Mouse (Mus musculus) ovary, postnatal 14 days (tissue): ENCODE results near the gene Zdhhc18.

Experiments
- DNase-seq: peaks from one replicate; pipeline ENCODE4 v3.0.0; 2022; ENCODE audit warnings: low spot score

Gene Zdhhc18

DNA sequence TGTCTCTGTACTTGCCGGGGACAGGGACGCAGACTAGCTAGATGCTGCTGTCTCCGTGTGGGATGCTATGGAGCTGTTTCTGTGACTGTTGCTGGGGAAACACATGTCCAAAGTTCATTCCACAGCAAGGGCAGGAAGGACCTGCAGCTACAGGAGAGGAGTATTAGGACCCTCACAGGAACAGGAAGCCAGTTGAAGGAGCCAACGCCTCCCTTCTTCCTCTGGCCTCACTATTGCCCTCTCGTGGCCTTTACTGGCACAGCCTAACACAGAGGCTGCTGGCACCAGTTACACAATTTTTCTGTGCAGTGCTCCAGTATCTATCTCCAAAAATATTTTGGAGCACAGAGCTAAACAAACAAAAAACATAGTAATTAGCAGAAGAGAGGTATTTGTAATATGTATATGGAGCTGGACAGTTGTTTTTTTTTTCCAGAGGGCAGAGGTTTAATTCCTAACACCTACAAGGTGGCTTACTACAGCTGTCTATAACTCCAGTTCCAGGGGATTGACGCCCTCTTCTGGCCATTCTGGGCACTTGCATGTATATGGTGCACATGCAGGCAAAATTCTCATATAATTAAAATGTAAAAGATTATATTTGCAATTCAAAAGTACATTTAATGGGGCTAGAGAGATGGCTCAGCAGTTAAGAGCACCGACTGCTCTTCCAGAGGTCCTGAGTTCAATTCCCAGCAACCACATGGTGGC lies at the start of gene Zdhhc18:
Gene Zdhhc18 (minus strand): TSS at position 166 of the 711 bp plus-strand sequence.
- peak; percentile 73 for DNase-seq

DNA sequence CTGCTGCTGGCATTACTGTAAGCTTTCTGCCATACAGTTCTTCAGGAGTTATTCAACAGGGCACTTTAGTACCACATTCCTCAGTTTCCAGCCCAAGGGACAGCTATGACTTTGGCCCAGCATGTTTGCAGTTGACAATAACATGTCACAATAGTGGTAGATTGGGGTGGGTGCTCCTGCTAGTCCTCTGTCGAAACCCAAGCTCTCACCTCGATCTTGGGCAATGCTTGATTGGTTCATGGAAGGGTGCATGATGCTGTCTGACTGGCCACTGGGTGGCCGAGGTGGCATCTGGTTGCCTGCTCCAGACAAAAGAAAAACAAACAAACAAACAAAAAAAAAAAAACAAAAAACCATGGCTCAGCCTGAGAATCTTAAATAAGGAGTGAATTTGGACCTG lies 45.4 kb upstream of the Zdhhc18 start:
- DNase-seq = no peak

DNA sequence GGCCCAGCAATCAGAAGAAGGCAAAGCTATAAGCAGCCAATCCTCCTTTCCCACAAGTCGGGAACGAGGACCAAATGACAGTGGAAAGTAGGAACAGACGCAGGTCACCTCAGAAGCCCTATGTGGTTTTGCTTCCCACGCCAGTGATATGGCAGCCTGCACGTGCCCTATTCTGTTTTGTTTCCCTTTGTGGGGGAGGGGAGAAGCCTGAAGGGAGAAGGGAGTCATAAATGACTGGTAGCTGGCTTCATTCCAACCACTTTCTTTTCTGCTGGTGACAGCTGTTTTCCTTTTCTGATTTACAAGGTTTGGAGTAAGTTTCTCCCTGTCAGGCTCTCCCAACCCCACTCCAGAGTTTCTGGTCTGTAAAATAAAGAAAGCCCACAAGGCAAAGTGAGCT lies 40.3 kb upstream of the Zdhhc18 start:
- no peak for DNase-seq

DNA sequence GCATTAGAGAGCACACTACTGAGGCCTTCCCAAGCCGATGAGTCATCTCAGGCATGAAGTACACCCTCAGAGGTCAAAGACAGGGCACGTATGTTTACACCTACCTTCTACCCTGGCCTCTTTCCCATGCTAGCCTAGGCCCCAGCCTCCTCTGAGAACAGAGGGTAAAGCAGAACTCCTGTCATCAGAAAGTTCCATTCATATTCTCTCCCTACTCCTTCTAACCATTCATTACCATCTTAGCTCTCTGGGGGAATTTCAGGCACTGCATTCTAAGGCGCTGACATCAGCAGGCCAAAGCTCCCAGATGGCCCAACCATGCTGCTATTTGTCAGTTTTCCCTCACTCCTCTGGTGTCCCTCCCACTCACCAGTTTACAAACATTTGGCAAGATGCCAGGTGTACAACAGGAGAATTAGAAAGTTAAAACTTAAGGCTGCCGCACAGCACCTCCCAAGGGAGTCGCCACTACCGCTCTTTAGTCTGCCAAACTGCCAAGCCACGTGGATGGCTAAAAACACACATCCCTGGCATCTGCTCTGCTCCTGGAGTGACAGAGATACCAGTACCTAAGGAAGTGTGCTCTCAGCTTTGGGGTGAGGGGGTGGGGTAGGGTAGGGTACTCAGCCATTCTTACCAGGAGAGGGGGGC lies 38.6 kb upstream of the Zdhhc18 start:
- DNase-seq = no peak

DNA sequence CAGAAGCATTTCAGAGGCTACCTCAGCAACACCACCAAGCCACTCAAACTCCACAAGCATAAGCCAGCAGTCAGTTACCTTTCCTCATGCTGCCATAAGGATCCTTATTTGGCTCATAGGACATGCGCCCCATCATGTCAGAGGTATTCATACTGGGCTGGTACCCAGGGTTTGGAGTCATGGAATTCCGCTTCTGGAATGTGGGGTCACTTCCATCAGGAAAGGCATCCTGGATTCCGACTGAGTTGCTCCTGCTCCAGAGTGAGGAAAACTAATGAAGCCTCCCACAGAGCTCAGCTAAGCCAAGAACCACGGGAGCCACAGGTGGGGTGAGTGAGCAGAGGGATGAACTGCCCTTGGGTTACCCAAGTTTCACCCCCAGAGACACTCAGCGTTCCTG lies 37.2 kb upstream of the Zdhhc18 start:
- no peak for DNase-seq

DNA sequence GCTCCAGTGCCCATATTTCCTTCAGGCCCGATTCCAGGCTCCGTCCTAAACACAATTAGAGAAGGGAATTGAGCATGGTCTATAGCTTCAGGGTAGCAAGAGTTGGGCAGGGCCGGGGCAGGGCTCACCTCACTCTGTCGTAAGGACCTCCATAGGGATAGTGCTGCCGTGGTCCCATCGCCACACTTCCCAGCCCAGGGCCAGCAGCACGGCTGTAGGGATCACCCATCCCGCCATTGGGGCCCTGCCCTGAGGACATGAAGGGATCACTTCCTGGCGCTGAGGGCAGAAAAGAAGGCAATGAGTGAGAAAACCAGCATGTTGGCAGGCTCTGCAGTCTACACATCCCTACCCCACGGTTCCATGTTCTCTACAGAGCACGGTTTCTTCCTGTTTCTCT lies 36.6 kb upstream of the Zdhhc18 start:
- DNase-seq = no peak

DNA sequence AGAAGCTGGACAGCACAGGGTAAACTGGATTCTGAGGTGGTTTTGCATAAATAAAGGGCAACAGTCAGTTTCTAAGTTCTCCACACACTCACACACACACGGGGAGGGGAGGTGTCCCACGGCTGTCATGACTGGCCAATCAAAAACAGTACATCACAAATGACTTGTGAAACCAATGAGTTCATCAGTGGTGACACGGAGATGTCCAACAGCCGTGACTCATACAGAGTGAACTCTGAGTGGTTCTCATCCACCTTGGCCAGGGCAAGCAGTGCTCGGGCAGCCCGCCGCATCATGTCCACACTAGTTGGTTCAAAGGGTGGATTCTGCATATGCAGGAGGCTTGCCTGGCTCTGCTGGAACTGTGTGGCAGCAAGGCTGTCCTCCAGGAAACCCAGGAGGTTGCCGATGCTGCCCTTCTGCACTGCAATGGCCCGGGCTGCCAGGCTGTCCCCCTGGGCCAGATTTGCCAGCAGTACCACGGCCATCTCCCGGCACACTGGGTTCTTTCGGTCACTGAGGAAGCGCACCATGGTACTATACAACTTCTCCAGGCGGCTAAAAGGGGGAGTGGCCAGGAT lies 30.3 kb upstream of the Zdhhc18 start:
- no peak for DNase-seq

DNA sequence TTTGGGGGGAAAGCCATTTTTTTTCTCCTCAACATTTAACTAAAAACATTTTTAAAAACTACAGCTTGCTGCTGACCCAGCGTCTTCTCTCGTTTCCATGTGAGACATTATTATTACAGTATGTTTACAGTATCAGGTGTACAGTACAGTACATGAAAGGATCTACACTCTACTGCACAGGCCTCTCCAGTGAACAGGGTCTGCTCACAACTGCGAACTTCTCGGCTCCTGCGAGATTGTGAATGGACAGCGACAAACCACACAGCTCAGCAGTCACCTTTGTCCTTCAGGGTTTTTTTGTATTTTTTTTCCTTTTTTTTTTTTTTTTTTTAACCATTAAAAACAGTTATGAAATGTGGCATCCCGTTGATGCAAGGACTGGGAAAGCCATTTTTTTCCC lies 29.7 kb upstream of the Zdhhc18 start:
- DNase-seq = no peak

DNA sequence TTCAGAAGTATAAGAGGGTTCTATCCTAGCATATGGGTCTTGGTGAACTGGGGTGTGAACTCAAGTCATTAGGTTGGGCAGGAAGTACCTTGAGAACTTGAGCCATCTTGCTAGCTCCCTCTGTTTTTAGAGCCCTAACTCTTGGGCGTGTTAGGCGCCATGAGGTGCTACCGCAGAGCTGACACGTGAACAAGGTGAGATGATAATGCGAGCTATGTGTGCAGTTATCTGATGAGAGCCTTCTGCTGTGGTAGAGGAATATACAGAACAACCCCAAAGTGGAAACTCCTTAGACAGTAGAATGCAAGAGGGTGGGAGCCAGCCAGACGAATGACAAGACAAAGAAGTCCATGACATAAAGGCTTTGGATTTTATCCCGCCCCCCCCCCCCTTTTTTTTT lies 27.3 kb upstream of the Zdhhc18 start:
- no peak for DNase-seq

DNA sequence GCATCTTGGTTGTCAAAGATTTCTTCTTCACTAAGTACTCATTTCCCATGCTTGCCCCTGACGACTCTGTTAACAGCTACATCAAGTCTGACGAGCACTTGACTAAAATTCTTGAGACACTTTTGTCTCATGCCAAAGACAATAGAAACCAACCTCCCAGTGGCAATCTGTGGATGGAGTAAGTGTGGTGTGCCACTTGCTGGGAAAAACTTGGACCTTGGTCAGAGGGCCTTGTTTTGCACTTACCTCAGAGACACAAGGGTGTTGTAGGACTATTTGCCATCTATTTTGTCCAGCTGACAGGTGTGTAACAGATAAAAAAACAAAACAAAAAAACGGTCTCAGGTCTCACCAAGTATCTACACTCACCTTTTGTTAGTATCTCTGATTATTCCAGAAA lies 26.2 kb upstream of the Zdhhc18 start:
- DNase-seq = no peak

DNA sequence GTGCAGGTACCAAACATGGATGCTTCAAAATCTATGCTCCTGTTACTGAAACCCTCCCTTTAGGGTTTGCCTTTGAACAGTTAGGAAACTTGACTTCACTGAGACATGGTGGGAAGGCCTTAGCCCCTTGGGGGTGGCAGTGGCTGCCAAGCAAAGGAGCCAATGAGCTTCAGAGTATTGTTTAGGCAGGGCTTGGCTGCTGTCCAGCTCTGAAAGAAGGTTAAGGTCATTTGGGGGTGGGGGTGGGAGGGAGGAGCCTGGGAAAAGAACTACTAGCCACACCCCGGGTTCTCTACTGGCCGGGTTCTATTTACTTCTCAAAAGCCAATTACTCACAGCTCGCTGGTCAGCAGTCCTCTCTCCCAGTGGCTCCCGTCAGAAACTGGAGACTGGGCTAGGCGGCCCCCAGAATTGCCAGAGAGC lies 25.7 kb upstream of the Zdhhc18 start:
- DNase-seq = peak; percentile 52

DNA sequence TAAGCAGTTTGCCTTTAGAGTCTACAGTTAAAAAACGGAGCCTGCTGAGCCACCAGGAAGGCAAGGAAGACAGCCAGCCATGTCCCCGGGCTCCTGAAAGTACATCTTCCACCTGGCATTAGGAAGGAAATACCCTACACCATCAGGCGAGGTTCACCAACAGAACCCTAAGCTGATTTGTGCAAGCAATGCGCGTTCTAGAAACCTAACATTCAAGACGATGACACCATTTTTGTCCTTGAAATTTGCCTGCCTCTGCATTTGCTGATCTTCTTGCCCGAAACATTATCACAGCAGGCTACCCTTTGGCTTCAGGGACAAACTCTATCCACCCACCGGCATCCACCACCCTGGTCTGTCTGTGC lies 24.4 kb upstream of the Zdhhc18 start:
- DNase-seq = no peak

DNA sequence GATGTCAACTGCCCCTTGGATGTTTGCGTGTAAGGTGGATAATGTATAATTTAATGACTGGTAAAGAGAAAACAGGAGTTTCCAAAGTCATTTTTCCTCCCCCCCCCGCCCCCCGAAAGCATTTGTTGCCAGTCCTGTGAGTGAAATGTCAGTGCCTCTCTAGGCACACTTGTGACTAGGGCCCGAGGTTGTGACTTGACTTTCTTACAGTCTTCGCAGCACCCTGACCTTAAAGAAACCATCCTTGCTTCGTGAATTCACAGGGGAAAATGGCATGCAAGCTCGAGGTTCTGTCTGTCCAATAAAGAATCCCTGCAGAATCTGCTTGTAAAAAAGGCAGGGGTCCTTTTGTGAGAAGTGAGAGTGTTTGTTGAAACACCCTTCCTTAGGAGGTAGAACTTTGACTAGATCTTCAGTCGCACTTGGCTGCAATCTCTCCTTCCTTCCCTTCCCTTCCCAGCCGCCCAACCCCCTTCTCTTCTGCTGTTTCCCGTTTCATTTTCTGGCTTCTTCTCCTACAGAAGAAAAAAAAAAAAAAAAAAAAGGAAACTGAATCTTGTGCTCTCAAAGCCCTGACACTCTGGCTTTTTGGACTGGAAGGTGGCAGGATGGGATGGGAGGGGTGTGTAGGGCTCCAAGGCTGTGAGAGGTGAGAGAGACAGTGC lies 23.8 kb upstream of the Zdhhc18 start:
- no peak for DNase-seq

DNA sequence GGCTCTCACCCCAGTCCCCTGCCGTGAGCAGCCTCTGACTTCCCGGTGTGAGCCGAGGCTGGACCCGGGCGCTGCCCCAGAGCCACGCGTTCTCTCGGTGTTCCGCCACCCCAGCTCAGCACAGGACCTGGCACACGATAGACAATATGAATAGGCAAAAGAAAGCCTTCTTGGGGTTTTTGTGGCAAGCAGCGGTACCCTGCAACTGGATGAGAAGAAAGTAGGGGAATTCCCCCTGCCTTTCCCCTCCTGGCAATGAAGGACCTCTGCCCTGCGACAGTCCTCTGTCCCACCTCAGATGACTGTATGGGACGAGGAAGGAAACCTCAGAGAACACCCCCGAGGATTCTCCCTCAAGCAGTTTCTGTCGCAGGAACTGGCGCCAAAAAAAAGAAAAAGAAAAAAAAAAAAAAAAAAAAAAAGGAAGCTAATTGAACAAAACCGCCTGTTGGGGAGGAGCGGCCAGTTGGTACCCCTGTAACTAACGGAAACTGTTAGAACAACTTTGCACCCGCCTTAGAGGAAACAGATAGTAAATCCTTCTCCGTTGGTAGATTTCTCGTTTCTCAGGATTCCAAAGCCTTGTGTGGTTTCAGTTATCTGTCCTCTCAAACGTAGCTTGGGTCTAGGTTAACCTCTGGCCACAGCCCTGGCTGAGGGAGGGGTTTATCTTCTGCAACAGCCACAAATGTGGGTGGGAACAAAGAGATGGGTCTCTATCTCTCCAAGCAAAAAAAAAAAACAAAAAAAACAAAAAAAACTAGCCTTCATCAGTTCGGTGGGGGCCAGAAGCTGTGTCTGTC lies 23.1 kb upstream of the Zdhhc18 start:
- DNase-seq = no peak

DNA sequence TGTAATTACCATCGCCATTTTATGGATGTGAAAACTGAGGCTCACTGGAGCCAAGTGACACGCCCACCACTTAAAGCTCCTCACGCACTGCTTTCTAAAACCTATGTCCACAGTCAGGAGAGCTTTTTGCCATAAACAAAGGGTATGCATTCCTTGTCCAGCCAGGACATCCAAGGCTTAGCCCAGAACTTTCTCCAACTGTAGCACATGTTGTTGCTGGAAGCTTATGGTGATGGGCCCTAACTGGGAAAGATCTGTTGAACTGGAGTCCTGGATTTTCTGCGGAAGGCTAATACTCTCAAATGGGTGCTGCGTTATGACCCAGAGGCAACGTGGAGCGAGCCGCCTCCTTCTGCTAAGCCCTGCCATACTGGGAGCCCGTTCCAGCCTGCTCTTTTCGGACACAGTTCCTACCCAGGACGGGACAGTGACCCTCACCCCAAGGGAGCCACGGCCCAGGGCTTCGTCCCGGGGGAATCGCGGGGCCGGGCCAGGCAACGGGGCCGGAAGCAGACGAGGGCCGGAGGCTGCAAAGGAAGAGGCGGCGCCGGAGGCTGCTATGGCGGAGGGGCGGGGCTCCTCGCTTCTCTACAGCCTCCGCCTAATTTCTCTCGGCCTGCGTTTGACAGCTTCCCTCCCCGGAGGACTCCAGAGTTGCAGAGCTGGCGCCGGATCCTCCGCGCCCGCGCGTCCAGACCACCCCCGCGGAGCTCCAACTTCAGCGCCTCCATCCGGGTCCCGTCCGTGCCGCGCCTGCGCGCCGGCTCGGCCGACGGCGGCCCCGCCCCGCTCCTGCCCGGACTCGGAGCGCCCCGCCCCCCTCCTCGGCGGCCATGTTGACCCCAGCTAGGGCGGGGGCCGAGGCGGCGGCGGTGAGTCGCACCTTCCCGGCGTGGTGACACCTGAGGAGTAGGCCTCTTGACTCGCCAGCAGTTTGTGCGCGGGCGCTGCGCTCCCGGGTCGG lies 22.2 kb upstream of the Zdhhc18 start, which contains the start of gene Pigv:
Gene Pigv (minus strand): TSS at position 767 of the 964 bp plus-strand sequence.
- DNase-seq = peak; percentile 94

DNA sequence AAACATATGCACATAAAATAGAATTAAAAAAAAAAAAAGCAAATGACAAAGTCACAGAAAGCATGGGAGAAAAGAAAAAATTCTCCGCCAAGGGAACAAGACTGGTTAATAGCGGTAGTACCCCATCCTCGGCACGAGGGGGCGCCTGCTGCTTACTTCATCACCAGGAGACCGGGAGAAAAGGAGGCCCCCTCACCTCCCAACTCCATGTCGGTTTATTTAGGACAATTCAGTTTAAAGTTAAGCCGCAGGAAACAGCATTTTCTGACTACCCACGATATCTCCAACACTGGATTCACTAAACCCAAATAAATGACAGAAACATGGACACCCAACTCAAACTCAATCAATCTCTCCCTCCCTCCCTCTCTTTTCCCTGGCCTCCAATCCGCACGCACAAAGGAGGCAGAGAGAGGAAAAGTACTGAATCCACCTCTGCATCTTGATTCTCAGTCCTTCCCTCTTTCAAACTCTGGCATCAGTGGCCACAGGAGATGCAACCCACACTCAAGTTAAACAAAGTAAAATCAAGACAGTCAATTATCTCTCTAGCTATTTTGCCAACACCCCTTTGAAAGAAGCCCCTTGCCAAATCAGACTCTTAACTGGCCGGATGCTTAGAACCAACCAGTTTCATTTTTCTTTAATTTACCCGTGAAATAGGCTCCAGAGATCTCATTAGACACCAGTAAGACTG lies 21.4 kb upstream of the Zdhhc18 start:
- DNase-seq = peak; percentile 73

DNA sequence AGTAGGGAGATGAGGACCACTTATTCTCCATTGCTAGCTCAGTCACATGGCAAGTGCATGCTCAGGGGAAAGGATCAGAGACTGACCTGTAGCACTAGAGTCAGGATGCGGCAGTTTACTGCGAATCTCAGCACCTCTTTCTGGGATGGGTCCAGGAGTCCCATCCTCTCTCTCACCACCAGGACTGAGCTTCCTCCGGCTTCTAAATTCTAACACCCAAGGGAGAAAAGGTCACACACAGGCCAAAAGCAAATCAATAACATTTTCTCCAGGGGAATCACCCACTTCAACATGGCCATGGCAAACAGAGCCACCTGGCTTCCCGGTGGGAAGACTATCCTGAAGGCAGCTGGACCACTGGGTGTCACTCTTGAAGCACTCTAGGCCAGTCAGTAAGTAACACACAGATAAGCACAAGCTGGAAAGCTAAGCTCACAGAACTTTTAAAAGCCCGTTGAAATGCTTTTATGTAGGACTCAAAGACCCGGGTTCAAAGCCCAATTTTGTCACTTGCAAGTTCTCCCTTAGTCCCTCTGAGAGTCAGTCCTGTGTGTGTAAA lies 19.8 kb upstream of the Zdhhc18 start:
- DNase-seq = no peak

DNA sequence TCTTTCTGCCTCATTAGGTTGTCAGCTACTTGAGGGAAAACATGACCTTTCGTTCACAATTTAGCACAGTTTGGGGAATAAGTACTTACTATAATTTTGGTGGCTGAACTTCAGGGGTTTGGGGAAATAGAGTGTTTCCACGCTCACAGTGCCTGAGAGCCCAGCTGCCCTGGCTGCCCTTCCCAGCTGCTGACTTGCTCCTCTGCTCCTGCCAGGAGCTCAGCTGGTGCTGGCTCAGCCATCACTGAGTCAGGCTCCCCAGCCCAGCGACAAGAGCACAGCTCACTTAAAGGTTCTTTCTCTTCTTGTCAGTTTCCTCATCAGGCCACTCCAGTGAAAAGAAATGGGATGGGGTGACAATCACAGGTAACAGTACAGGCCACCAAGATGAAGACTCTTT lies 18.6 kb upstream of the Zdhhc18 start:
- no peak for DNase-seq

DNA sequence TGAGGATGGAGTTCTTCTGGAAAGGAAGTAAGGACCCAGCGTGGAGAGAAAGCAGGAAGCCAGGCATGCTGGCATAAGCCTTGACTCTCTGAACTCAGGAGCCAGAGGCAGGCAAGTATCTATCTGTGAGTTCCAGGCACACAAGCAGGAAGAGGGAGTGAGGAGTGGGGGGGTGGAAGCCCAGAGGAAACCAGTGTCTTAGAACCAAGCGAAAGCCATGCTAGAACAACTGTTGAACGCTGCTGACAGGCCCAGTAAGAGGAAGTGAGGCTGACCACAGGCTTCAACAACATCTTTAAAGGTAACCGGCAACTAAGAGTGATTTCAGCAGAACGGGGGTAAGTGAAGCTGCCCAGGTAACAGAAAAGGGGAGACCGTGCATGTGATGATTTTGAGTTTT lies 16.2 kb upstream of the Zdhhc18 start:
- no peak for DNase-seq

DNA sequence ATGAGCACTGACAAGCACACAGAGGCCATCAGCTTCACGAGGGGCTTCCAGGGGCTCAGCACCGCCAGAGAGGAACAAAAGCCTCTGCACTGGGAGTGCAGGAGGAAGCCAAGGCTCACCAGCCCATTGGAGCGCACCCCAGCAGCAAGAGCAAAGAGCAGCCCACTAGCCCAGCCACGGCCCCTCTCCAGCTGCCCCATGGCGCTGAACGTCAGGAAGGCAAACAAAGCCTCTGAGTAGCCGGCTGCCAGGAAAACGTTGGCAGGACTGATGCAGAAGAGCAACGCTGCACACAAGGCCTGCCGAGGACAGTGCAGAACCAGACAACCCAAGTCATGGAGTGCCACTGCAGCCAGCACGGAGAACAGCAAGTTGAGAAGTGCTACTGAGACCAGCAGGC lies 15.2 kb upstream of the Zdhhc18 start:
- DNase-seq = no peak
